Mouse (Mus musculus): Measurements from ENCODE around the gene Mad1l1. TPM values are rescaled to one million over a fixed set of nuclear protein-coding genes. Genes with fewer than 3 reads are reported as not detected.
A peak's percentile ranks its signal among the peaks of the same experiment; 100 is the strongest.

Mad1l1 gene
- total RNA-seq, 4 experiments from 2014 or later, result 16.3 to 28.0 (median 21.1) TPM

DNA sequence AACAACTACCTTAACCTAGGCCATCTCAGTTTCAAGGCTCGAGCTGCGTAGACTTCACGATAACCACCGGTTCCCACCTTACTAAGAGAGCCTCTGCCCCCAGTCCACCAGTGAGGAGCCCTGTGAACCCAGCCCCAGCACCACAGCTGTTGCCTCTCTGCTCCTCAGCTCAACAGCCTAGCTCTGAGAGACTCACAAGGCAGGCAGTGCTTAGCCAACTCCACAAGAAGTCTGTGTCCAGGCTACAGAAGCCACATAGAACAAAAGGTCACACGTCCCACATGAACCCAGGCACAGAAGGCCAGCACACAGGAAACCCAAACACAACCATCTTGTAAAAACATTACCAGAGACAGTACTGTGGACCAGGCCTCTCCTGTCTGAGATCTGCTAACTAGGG lies 62.7 kb downstream of the Mad1l1 start:
- no peak for DNase-seq

DNA sequence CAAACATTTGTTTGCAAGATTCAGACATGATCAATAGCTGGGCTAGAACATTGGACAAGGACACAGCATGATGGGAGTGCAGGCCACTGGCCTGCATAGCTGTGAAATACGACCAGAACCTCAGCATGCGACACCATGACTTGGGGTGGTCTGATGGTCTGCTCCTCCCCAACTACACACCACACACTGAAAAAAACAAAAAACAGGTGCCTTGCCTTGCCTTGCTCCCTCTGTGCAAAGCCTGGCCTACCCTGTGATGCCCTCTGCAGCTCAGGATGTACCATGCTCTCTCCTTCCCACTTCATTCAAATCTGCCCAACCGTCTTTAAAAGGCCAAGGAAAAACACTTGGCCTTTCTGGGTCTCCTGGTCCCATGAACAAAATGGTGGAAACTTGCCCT lies 63.3 kb downstream of the Mad1l1 start:
- no peak for DNase-seq

DNA sequence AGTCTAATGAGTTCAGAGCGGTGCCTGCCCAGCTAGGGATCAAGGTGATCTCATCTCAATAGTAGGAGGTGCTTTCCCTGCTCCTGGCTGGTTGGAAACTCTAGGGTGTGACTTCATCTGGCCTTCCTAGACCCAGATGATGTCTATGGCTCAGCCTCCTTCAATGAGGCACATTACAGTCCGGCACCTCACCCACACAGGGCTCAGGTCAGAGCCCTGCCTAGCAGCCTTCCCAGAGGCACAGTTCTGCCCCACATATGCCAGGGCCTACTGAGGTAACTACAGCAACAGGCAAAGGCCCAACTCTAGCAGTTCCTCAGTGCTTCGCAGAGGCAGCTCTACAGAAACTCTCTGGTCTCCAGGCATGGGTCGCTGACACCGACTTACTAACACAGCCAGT lies 63.9 kb downstream of the Mad1l1 start:
- DNase-seq, result no peak

DNA sequence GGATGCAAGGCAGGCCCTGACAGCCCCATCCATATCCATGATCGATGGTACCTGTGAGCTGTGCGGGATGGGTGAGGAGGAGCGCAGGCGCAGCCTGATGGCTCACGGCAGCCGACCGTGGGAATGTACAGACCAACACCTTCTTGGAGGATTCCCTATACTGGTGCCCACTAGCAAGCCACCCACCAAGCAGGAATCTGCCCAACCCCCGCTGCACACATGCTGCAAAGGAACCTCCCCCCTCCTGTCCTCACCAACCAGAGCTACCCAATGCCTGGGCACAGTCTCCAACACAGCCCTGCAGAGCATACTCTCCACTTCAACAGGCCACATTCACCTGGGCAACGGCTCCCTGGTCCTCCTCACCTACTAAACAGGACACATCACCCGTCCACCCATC lies 64.7 kb downstream of the Mad1l1 start:
- no peak for DNase-seq

DNA sequence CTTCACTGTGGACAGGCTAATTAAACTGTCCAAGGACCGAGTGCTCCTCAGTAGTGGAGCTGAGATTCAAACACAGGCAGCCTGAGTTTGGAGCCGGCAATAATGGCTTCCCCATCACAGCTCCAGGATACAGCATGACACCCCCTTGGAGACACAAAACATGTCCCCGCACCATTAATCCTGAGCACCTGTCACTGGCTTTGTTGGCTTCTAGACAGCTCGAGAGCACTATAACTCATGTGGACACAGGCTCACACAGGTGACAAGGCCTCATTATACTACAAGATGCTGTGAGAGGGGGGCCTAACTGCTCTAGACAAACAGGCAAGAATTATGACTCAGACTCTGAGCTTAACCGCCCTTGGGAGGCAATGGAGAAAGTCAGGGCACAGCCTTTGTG lies 66.1 kb downstream of the Mad1l1 start:
- DNase-seq, result no peak

DNA sequence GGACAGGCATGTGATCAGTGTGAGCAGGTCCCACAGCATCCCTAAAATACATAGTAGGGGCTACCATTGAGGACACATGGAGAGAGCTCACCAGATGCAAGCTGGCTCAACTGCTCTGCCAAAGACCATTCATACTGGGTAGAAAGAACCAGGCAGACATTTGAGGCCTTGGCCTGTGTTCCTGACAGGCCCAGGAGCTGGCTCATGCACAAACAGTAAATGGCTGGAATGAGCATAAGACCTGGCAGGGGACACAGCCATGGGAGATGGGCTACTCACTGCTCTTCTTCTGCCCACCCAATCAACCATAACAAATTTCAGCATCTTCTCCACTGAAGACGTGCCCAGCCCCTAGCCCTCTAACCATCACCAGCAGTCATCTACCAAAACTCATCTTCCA lies 66.7 kb downstream of the Mad1l1 start:
- DNase-seq, result no peak

DNA sequence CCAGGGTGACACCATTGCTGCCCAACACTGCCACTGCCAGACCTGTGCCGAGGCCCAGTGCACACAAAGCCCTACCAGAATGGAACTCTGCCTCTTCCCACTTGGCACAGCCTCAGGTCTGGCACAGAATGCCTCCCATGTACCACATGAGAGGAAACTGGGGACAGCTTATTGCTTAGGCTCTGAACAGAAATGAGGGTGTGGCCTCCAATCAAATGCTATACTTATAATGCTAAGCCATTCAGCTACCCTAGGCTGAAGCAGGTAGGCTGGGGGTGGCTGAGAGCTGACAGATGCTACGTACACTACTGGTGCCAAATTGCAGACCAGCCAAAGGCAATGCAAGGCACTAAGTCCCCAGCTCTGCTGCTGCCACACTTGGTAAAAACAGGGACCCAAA lies 69.4 kb downstream of the Mad1l1 start:
- no peak for DNase-seq

DNA sequence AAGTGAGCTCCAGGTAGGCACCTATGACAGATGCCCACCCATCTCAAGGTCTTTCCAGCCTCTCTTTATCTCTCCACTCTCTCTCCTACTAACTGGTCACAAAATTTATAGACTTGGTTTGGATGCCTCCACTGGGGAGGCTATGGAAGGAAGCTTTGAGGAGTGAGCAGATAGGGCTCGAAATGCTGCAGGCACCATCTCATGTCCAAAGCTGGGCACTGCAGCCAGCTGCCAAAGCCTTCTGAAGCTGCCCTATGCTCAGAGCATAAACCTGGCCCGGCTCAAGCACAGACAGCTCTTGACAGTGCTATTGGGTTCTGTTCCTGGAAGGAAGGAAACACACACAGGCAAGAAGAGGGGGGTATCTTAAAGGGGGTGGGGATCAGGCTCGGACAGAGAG lies 71.0 kb downstream of the Mad1l1 start:
- no peak for DNase-seq

DNA sequence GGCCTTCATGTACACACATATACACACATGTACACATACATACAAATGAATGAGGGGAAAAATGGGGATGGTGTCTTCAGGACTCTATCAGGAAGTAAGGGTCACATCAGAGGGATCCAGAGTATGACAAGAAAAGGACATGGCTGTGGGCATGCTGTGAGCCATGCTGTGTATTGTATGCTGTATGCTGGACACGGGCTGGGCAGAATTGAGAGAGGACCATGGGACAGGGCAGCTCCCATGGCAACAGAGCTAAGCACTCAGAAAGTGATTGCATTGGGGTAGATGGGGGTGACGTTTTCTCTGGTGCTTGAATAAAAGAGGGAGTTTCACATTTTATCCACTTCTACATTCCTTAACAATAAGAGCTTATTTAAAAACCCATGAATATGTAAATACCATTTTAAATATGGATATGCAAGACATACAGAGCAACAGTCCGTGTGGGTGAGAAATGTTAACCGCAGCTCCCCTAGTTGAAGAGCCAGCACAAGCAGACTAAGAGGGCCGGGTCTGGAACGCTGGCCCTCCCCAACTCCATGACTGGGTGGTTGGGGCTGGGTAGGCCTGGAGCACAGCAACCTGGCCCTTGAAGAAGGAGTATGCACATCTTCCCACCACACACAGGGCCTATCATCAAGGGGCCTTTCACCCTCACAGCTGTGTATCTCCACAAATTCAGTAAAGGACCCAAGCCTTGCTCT lies 71.8 kb downstream of the Mad1l1 start:
- no peak for DNase-seq

DNA sequence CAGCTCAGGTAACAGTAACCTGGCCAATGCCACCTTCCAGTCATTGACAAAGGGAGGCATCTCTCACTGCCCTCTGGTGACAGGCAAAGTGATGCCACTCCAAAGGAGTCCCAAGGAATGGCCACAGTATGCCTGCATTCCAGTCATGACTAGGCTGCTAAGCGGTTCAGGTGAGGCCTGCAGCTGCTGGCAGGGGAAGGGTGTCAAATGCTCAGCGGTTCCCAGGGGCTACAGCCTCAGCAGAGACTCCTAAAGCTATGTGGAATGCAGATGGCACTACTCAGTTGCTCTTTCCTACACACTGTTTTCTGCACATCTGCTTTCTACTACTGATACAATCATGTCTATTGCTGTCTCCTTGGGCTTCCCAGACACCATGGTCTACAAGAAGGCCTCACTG lies 73.3 kb downstream of the Mad1l1 start:
- no peak for DNase-seq

DNA sequence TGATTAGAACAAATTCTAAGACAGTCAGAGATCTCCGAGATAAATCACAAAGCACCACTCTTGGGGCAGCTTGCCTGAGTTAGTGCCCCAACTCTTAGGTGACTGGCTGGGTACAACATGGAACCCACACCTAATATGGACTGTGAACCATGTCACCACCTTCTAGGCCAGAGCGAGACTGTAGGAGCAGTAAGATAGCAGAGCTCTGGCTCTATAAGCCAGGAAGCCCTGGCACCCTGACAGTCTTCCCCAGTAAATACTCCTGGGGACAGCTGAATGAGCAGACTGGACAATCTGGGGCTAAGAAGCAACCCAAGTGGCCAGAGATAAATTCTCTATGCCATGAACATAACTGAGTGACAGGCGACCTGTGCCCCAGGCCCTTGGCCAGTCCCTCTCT lies 81.1 kb downstream of the Mad1l1 start:
- no peak for DNase-seq

DNA sequence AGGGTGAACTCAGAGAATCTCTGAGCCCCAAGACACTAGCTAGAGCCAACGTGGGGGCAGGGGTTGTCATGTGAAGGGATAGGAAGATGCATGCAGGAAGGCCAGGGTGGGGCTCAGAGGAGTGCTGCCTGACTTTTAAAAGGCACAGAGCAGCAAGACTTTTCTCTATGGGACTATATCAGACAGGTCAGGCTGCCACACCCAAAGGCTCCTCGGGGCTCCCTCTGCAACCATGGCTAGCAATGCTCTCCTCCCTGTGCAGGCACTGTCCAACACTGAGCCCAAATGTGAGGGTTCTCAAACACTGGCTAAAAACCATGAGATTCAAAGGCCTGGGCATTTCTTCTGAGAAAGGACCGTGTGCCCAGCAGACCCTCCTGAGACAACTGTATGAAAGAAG lies 82.5 kb downstream of the Mad1l1 start:
- no peak for DNase-seq

DNA sequence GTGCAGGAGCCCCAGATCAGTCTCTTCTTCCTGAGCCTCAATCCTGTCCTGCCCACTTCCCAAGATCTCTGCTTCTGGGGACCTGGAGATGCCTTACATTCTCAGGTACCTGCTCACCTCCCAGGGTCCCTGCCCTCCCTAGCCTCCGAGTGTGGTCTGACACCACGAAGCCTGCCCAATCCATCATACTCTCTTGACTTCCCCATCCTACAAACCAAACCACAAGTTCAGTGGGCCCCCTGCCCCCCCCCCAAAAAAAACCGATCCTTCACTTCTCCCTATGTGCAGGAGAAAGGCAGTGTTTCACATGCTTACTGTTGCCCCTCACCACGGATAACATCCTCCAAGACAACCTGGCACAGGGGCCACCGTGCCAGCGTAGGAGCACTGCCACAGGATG lies 90.5 kb downstream of the Mad1l1 start:
- DNase-seq, result no peak

DNA sequence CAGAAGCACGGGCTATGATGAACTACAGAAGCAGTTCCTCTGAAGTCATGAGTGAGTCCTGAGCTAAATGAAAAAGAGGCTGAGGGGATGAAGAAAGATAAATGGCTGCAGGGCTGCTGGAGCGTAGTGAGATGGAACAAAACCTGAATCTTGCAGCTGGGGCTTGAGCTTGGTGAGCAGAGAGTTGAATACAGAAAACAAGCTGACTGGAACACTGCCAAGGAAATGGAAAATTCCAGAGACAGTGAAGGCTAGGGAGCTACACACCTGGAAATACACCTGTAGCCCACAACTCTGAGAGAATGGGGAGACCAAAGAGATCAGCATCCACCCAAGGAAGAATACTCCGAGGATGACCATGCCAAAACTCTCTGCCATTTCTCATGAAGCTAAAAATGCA lies 93.0 kb downstream of the Mad1l1 start:
- no peak for DNase-seq

DNA sequence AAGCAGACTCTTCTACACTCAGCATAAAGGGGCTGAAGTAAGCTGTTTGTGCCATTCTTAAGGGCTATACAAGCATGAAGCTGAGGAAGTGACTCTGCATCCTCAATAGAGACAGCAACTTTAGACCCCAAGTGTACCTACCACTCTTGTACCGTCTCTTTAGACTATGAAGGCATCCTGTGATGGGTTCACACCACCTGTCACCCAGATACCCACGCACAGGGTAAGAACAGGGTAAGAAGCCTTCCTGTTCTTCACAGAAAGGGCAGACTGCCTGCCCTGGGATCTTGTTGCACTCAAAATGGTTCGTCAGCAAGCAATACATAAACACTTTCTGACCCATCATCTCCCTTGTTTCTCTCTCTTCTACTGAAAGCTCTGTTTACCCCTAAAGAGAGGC lies 94.5 kb downstream of the Mad1l1 start:
- DNase-seq, result no peak

DNA sequence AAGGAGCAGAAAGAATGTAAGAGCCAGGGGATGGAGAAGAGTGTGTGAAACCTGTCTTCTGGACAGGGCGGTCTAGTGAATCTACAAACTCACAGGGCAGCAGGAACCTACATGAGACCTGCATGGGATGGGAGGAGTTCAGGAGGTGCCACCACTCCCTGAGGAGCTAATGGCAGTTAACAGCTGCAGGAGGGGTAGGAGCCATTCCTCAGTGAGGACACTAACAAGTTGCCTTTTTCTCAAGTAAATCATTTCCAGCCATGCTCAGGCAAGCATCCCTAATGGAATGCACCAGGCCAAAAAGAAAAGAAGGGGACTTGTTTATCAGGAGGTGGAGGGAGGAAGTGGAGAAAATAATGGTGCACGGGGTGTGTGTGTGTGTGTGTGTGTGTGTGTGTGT lies 95.5 kb downstream of the Mad1l1 start:
- DNase-seq, result no peak

DNA sequence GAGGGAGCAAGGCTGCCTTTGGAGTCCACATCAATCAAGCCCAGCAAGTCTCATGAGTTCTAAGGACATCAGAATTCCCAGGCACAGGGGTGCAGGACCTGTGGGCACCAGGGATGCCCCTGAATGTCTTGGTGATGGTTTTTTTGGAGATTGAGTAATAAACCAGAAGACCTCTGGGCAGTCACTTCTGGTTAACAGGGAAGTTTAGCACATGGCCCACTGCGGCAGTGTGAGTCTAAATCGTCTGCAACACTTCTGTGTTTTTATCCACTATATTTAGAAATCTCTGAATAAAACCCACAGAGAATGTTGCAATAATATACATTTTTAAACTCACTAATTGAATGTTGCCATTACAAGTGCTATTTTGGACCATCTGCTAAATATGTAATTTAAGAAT lies 96.2 kb downstream of the Mad1l1 start:
- DNase-seq, result no peak

DNA sequence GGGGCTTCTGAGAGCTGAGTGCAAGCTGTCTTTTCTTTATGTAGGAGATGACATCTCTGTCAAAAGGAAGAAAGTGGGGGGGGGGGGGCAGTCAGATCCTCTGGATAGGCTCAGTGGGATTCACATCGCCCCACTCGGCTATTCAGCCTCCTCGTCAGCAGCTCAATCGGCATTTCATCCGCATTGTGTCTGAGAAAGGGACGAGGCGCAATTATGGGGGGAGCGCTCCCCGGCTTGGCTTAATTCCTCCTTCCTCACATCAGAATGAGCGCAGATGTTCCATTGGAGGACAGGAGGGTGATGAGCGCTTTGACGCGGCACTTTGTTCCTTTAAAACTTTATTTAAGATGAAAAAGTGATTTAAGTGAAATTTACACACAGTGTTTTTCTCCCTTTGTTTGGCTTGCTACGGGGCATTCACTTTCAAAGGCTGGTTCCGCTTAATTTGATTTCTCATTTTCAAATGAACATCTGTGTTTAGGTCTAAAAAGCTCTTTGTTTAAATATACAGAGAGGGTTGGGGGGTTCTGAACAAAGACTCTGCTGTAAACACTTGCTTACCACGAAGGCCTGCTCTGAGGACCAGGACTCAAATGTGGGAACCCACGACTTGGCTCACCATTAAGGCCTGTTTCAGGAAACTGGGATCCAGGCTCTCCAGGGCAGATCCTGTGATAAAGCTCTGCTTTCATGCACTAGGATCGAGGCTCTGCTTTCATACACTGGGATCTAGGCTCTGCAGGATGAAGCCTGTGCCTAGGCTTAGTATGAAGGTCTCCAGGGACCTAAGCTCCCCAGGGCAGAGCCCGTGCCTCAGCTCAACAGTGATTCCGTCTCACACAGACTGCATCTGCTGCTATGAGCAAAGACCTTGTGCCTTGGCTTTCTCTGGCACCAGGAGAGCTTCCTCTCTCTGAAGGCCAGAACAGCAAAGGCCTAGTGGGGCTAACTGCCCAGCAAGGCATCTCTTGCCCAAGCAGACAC lies 98.0 kb downstream of the Mad1l1 start:
- DNase-seq, result no peak

DNA sequence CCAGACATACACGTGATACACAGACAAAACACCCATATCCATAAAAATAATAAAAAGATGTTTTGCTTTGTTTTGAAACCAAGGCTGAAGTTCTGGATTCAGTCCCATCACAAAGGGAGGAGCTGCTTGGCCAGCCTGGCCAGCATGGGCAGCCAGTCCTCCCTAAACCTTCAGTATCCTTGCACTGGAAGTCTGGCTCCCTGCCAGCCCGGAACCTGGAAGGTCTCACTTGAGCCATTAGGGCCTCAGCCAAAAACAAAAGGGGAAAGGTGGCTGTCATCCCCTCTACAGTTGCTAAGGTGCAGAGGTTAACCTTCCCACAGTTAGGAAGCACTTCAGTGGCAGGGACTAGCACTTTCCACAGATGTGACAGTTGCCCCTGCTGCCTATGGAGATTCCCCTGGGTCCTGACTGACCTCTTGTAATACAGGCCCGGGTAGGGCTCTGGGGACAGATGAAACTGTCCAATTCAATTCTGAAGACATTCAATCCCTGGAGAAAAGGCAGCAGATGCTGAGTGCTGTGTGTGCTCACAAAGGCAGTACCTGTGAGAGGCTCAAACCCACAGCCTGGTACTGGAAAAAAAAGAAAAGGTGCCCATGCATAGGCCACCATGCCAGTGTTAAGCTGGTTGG lies 100.2 kb downstream of the Mad1l1 start:
- peak; percentile 33 for DNase-seq

DNA sequence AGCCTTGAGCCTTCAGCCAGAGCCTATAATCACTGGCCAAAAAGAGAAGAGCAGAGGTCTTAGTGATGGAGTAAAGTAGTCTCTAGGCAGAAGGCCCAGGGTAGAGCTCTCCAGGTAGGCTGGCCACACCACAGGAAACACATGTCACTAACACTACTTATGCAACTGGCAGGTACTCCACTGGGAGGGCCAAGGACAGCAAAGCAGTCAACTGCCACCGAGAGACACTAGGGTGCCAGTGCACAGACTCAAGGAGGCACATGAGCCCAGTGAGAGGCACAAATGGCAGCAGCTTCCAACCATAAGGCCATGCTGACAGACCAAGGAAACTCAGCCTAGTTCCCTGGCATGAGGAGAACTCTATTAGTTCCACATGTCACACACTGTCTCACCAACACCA lies 102.1 kb downstream of the Mad1l1 start:
- DNase-seq, result no peak

DNA sequence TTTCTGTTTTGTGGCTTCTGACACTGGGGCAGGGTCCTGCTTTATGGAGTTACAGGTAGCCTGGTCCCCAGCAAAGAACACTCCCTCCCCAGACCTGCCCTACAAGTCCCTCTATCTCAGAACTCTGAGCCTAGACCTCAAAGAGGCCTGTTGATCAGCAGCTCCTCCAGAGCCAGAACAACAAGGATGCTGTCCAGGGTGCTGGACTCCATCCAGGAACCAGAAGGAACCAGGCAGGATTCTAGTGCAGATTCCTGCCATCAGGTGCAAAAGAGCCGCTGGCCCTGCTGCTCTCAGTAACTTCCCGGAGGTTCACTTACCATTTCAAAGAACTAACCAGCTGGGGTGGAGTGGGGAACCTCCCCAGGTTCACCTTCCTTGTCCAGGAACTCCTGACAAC lies 103.5 kb downstream of the Mad1l1 start:
- DNase-seq, result no peak

DNA sequence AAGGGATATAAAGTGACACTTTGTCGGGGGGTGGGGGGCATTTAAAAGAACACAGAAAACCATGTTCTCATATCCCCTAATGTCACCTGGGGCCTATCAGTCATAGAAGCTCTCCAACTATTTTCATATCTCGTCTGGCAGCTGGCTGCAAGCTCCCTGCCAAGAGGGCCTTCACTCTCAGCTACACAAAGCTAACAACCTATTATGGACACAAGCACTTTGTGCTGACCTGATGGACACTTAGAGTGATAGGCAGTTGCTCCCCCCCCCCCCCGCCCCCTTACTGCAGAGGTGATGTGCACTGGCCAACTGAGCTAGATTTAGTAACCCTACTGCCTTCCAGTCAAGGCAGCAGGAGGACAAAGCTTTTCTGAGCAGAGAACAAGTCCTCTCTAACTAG lies 104.3 kb downstream of the Mad1l1 start:
- DNase-seq, result no peak

DNA sequence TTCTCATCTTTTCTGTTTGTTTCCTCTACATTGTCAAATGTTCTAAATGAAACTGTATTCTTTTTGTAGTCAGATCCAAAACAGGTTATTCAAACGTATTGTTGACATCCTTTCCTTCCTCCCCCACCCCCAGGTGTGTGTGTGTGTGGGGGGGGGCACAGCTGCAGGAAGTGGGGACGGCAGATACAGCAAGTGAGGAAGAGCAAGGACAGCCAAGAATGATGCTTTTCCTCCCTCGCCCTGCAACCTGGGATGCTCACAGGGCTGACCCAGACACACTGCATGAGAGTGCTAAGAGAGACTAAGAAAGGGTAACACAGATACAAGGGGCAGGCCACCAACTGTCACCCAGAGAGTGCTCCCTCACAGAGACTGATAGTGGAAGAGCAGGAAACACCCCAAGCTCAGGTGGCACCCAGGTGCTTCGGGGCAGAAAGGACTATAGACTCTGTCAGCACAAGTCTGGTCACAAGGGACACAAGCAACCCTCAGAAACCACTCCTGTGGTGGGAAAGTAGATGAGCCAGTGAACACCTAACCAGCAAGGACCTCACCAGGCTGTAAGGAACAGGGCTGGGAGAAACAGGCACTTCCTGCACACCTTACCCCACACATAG lies 105.8 kb downstream of the Mad1l1 start:
- DNase-seq, result no peak

Measured in adrenal gland, adult 8-10 months (tissue).